Mouse (Mus musculus) left cerebral cortex, postnatal 36 days (tissue): ENCODE results near the gene Peli3. TPM values are rescaled to one million over a fixed set of nuclear protein-coding genes. Genes with fewer than 3 reads are reported as not detected.
"Not testable (repeated sequence)": the region's sequence is repeated elsewhere in the genome, so short reads cannot be mapped to it uniquely, and the experiment has no call there.

Experiments used
- DNase-seq, 2 experiments: peaks; one replicate each; pipeline ENCODE4 v3.0.0; 2021 to 2022; ENCODE audit warnings: low spot score in 2 of 2, mixed read lengths in 1 of 2
- intact Hi-C: fragments of 180-260 bp; cut with DNase I; formaldehyde crosslinking; loops from one replicate; pipeline ENCODE4 v1.15.1; 2025
- total RNA-seq, 2 experiments: library from RNA; stranded (reverse); gene quantifications; 2 replicates each; pipeline ENCODE4 v1.2.3; 2021

The Peli3 gene
- total RNA-seq: 10 to 100 TPM; 25.4 to 32.9 TPM

DNA sequence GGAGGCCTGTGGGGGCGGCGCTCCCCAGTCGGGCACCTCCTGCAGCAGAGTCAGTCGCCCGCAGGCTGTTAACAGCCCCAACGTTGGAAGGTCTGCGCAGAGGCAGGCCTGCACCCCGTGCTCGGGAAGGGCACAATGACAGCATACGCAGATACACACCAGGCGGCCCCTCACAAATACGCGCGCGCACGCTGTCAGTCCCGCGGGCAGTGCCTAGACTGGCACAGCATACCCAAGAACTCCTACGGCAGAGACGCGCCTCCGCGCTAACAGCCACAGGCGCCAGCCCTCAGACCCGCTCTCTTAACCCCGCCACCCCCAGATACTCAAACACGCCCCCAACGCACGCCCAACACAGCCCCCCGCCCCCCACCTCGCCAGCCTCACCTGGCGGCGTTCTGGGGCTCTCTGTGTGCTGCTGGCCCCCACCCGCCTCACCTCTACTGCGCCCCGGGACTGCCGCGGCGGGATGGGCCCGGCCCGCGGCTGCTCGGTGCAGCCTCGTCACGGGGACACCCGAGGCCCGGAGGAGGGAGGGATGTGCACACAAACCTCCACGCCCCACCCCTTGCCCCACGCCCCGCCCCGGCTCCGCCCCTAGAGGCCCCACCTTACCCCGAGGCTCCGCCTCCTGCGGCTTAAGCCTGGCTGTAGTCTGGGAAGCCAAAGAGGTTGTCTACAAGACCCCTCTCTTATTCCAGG, at the start of gene Peli3:
Gene Peli3, minus strand, starts transcription at position 577 of the 702 bp plus-strand sequence.
- intact Hi-C loops: no loop called here
- DNase-seq: peak; percentile 78 to 79

- no peak for DNase-seq
- intact Hi-C loops: no loop called here
Observed at GRCm38 (mm10) chr19:4992371-4992770, 49.4 kb upstream of the Peli3 start.

GRCm38 (mm10) chr19:4990716-4991115, 47.8 kb upstream of the Peli3 start:
- DNase-seq: peak in 1 of 2 experiments; percentile 76
- intact Hi-C loops: no loop called here

- no peak for DNase-seq
- intact Hi-C loops: no loop called here
Observed at GRCm38 (mm10) chr19:4990256-4990625, 47.3 kb upstream of the Peli3 start, which contains the start of gene Npas4. Gene Npas4, minus strand, starts transcription at chr19:4990316.

- intact Hi-C loops: no loop called here
- peak; percentile 84 to 88 for DNase-seq
Observed at GRCm38 (mm10) chr19:4989434-4990255, 46.7 kb upstream of the Peli3 start.

DNA sequence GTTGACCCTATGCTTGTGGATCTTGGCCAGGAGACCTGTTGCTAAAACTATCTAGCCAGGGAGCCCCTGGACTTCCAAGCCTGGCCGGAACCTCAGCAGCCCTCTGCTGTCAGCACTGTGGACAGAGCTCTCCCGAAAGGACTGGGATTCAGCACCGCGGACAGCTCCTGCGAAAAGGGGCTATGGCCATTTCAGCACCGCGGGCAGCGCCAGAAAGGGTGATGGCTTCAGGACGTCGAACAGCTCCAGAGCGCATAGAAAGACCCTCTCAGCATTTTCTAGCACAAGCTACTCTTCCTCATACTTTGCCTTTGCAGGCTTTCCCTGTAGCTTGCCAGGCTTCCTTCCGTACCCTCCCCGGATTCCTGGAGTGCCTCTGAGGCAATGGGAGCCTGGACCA, 46.1 kb upstream of the Peli3 start:
- peak; percentile 58 to 68 for DNase-seq
- intact Hi-C loops: no loop called here

GRCm38 (mm10) chr19:4981767-4982166, 38.8 kb upstream of the Peli3 start:
- peak in 1 of 2 experiments; percentile 52 for DNase-seq
- intact Hi-C loops: loop anchor here (5.0 kb wide), 1 partner anchor 36 kb away; no protein-coding TSS in a partner anchor

DNA sequence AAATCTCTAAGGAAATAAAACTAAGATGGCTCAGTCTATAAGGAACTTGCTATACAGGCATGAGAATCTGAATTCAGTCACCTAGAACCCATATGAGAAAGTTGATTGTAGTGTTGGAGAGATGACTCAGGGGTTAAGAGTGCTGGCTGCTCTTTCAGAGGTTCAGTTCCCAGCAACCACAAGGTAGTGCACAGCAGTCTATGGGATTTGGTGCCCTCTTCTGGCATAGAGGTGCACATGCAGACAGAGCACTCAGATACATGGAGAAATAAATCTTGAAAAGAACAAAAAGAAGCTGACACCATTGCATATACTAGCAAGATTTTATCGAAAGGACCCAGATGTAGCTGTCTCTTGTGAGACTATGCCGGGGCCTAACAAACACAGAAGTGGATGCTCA, 25.3 kb upstream of the Peli3 start:
- no peak for DNase-seq
- intact Hi-C loops: no loop called here

DNA sequence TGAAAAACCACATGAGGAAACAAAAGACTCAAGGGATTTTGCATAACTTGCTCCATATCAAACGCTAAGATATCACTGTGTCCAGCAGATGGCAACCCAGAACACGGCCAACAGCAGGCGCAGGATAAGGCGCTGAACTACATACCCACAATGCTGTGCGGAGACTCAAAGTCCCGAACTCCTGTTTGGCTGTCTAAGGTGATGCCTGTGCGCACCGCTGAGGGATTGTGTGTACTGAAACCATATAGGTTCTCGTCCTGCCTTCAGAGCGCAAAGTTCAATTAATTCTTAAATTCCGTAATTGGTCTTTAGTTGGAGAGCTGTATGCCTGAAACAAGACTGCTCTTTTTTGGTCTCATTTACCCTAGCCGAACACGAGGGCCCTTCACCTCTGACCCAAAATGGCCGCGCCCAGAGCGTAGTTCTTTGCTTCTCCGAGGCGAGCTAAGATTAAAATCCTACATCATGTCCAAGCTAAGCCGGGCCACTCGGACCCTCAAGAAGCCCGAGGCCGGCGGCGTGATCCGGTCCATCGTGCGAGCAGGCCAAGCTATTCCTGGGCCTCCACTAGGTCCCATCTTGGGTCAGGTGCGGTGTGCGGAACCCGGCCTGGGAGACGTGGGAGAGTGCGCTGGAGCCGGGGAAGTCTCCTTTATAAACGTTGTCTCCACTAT, 19.1 kb upstream of the Peli3 start, which contains the start of gene Mrpl11:
Gene Mrpl11, plus strand, starts transcription at position 220 of the 674 bp plus-strand sequence.
- intact Hi-C loops: loop anchor here (5.0 kb wide), 2 partner anchors 40 to 205 kb away; partner anchors contain the start of gene Rbm4b
- DNase-seq: peak; percentile 89 to 92

DNA sequence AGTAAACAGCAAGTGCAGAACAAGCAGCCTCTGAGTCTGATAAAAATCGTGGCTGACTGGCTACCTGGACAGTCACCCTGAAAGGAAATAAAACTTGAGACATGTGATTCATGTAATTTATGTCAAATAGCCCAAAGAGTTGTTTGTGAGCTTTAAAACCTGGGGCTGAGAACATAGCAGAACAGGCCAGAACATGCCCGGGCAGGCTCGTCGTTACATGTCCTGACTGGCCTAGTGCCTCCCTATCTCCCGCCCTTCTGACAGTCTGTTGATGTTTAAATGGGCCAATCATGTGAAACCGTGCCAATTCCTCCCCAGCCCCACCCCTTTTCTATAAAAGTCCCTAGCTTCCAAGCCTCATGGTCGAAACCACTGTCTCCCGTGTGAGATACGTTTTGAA, 5.7 kb upstream of the Peli3 start:
- intact Hi-C loops, DNase-seq: not testable (repeated sequence)

DNA sequence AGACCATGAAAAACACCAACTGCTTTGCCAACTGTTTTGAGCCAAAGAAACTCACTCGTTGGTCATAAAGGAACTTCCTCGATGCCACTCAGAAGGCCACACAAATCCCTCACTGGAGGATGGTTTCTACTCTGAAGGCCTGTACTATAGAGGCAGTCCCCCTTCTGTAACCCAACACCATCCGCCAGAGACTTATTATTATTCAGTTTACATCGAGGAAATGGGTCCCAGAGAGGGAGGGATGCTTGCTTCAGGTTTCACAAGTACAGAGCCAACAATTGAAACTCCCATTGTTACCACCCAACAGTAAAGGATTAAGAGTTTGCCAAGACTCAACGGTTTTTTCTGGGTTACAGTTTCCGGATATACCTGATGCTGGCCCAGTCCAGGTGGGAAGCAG, 2.6 kb upstream of the Peli3 start:
- DNase-seq: no peak
- intact Hi-C loops: no loop called here

DNA sequence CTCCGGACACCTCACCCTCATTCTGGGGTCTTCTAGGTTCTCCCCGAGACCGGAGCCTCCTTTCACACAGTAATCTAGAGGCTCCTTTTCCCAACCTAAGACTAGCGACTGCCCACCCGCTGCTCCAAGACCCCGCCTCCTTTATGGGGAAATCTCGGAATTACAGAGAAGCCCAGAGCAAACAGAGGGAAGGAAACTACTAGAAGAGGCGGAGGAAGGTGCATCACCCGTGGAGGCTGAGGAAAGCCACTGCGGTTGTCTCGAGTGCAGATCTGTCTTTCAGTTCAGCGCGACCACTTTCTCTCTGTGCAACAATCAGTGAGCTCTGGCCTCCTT, 294 bp upstream of the Peli3 start:
- intact Hi-C loops: no loop called here
- no peak for DNase-seq

DNA sequence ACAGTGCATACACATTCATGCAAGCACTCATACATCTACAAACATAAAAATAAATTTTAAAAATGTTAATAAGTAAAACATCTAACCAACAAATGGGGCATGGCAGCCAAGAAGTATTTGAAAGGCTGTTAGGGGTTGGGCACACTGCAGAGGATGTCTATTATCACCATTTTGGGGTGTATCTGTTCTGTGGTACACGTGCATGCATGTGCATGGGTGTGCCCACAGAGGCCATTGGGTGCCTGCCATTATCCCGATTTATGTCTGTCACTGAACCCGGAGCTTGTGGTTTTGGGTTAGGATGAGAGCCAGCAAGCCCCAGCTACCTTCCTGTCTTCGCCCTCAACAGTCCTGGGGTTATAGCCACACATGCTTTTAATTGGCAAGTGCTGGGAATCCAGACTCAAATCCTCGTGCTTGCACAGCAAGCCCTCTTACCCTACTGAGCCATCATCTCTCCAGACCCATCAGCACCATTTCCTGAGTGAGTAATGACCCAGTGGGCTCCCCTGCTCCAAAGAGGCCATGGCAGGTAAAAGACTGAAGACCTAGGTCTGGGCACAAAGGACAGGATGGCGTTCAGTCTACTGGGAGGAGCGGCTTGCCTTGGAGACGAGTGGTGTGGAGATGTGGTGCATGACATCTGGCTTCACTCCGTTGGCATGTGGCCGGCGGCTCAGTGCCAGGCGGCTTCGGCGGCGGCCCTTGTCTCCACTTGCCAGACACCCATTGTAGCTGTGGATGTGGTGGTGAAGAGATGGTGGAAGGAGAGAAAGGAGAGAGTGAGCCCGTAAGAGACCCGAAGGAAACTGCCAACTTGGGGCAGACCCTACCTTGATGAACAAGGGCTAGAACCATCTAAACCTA, 5.2 kb downstream of the Peli3 start:
- no peak for DNase-seq
- intact Hi-C loops: no loop called here

DNA sequence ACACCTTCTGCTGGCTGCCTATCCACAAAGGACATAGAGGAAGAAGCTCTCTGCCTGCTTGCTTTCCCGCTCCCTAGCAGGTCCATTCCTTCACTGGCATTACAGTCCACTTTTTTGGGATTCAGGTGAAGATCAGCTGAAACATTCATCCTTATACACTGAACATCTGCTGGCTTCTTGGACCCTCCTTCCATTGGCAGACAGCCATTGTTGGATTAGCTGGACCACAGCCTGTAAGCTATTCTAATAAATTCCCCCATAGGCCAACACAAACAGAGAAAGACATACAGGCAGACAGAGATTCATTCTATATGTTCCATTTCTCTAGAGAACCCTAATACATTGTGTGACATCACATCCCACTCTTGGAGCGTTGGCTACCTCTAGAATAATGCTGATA, 6.0 kb downstream of the Peli3 start:
- DNase-seq: no peak
- intact Hi-C loops: no loop called here

GRCm38 (mm10) chr19:4928781-4929180, 14.1 kb downstream of the Peli3 start:
- intact Hi-C loops: no loop called here
- DNase-seq: no peak

- DNase-seq: peak; percentile 97
- intact Hi-C loops: no loop called here
Observed at GRCm38 (mm10) chr19:4927904-4928531, 14.9 kb downstream of the Peli3 start, which contains the start of gene Dpp3. Gene Dpp3, minus strand, starts transcription at chr19:4928287.

DNA sequence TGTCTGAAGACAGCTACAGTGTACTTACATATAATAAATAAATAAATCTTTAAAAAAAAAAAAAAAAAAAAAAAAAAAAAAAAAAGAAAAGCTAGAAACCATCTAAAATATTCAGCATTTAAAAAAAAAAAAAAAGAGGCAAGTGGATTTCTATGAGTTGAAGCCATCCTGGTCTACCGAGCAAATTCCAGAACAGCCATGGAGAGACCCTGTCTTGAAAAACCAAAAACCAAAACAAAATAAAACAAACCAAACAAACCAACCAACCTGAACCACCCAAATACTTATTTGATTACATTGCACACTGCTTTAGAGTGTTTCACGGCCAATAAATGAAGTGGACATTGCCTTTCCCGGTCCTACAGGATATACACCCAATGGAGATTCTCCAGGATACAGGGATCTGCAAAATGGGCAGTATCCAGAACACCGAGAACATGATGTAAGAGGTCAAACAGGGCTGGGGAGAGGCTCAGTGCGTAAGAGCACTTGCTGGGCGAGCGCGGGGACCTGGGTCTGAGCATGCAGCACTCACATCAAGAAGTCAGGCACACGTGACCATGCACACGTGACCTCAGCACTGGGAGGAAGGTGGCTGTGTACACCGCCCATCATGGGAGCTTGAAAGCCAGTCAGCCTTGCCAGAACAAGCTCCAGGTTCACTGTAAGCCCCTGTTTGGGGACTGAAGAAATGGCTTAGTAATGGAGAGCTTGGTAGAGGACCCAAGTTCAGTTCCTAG, 17.6 kb downstream of the Peli3 start:
- intact Hi-C loops: no loop called here
- DNase-seq: no peak

- DNase-seq: no peak
- intact Hi-C loops: no loop called here
Observed at GRCm38 (mm10) chr19:4919652-4920051, 23.3 kb downstream of the Peli3 start.
